Mouse (Mus musculus) E14TG2a.4 (cell line): ENCODE data around the gene Prmt8.

Experiments
- CTCF ChIP-seq: conservative IDR thresholded peaks from 2 replicates; pipeline ENCODE4 v1.5.1; 2014; ENCODE audit warnings: low read length
- NANOG ChIP-seq: IDR thresholded peaks from 2 replicates; pipeline ENCODE4 v1.6.1; 2014; ENCODE audit warnings: borderline replicate concordance, low read length, mixed read lengths

- TF ChIP-seq CTCF = no peak
- TF ChIP-seq NANOG = no peak
These were observed 11.6 kb downstream of the Prmt8 start for GRCm38 (mm10) chr6:127757667-127758167.
